Mouse (Mus musculus): ENCODE results near the gene 1700003E16Rik. TPM values are rescaled to one million over a fixed set of nuclear protein-coding genes. Genes with fewer than 3 reads are reported as not detected.

The 1700003E16Rik gene
- polyA plus RNA-seq, 1 experiment from 2014 or later, result 0.64 TPM

DNA sequence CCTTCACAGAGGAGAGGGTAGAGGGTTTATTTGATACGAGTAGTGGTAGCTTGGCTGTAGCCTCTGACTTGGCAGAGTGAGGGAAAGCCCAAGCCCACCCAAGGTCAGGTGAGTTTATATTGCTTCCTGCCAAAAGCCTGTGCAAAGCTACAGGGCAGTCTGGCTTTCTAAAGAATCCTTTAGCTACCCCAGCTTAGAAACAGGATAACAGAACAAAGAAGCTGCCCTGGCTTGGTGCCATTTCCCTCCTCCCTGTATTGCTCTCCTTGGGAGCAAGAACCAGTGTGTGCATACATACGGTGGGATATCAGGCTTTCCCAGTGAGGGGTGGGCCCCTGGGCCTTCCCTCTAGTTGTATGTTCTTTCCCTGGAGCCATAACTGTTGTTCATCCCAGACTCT lies 54.3 kb downstream of the 1700003E16Rik start:
- H3K4me3 ChIP-seq, result no peak overlapping the region
- no peak overlapping the region for H3K9ac ChIP-seq
- no peak overlapping the region for H3K4me2 ChIP-seq
- H3K27me3 ChIP-seq (replicated peaks), result no peaks in the 10 kb centered on the region
- no peak for ATAC-seq (ENCODE audit: extremely low read depth, insufficient number of reproducible peaks, low FRiP score, low TSS enrichment)
- H3K9me3 ChIP-seq, result no peaks in the 10 kb centered on the region
- no peak overlapping the region for H3K27ac ChIP-seq (replicated peaks)
- 30% methylated on average over 2 of the region's 2 CpGs for WGBS
- no peaks in the 10 kb centered on the region for H3K36me3 ChIP-seq
- peaks cover 20% of the 10 kb centered on the region for H3K4me1 ChIP-seq

GRCm38 (mm10) chr6:83211526-83211925 lies 55.3 kb downstream of the 1700003E16Rik start:
- peaks cover 20% of the 10 kb centered on the region for H3K4me1 ChIP-seq
- no peak overlapping the region for H3K4me2 ChIP-seq
- no peaks in the 10 kb centered on the region for H3K9me3 ChIP-seq
- no peak overlapping the region for H3K27ac ChIP-seq (replicated peaks)
- H3K4me3 ChIP-seq, result no peak overlapping the region
- no peaks in the 10 kb centered on the region for H3K27me3 ChIP-seq (replicated peaks)
- no peak overlapping the region for H3K9ac ChIP-seq
- ATAC-seq (ENCODE audit: extremely low read depth, insufficient number of reproducible peaks, low FRiP score, low TSS enrichment), result no peak
- H3K36me3 ChIP-seq, result no peaks in the 10 kb centered on the region
- WGBS, result 20% methylated on average over 5 of the region's 5 CpGs

Other genes starting within 250 kb of the 1700003E16Rik start
- gene Sema4f, start 216.6 kb upstream of the 1700003E16Rik start, polyA plus RNA-seq (2015; fragmentation: Nextera tagmentation; extraction: Ambion mirVana), result 0.52 and 0.78 TPM in 2 replicates
- gene M1ap, start 209.5 kb upstream of the 1700003E16Rik start, polyA plus RNA-seq (2015; fragmentation: Nextera tagmentation; extraction: Ambion mirVana), result 1.5 and 1.7 TPM in 2 replicates
- gene Dok1, start 122.9 kb upstream of the 1700003E16Rik start, polyA plus RNA-seq (2015; fragmentation: Nextera tagmentation; extraction: Ambion mirVana), result 7.6 and 9.3 TPM in 2 replicates
- gene Loxl3, start 122.2 kb upstream of the 1700003E16Rik start, polyA plus RNA-seq (2015; fragmentation: Nextera tagmentation; extraction: Ambion mirVana), result 6.9 and 7.1 TPM in 2 replicates
- 120 and 123 TPM in 2 replicates for gene Aup1, start 101.9 kb upstream of the 1700003E16Rik start, polyA plus RNA-seq (2015; fragmentation: Nextera tagmentation; extraction: Ambion mirVana)
- gene Htra2, start 101.1 kb upstream of the 1700003E16Rik start, polyA plus RNA-seq (2015; fragmentation: Nextera tagmentation; extraction: Ambion mirVana), result 80.2 and 94.2 TPM in 2 replicates
- 0.41 and 0.62 TPM in 2 replicates for gene Dqx1, start 98.6 kb upstream of the 1700003E16Rik start, polyA plus RNA-seq (2015; fragmentation: Nextera tagmentation; extraction: Ambion mirVana)
- 0.23 and 1.0 TPM in 2 replicates for gene Tlx2, start 86.1 kb upstream of the 1700003E16Rik start, polyA plus RNA-seq (2015; fragmentation: Nextera tagmentation; extraction: Ambion mirVana)
- gene Pcgf1, start 78.5 kb upstream of the 1700003E16Rik start, polyA plus RNA-seq (2015; fragmentation: Nextera tagmentation; extraction: Ambion mirVana), result 14.8 and 19.5 TPM in 2 replicates
- gene Lbx2, start 70.0 kb upstream of the 1700003E16Rik start, polyA plus RNA-seq (2015; fragmentation: Nextera tagmentation; extraction: Ambion mirVana), result 0.20 TPM in 1 of 2 replicates, not detected in the other
- 1.5 and 1.7 TPM in 2 replicates for gene Ccdc142, start 54.8 kb upstream of the 1700003E16Rik start, polyA plus RNA-seq (2015; fragmentation: Nextera tagmentation; extraction: Ambion mirVana)
- gene Gm42688, start 54.8 kb upstream of the 1700003E16Rik start, polyA plus RNA-seq (2015; fragmentation: Nextera tagmentation; extraction: Ambion mirVana), result 1.6 TPM in 2 replicates
- gene Mrpl53, start 47.4 kb upstream of the 1700003E16Rik start, polyA plus RNA-seq (2015; fragmentation: Nextera tagmentation; extraction: Ambion mirVana), result 134 and 176 TPM in 2 replicates
- gene Mogs, start 40.9 kb upstream of the 1700003E16Rik start, polyA plus RNA-seq (2015; fragmentation: Nextera tagmentation; extraction: Ambion mirVana), result 18.5 and 22.0 TPM in 2 replicates
- gene Wbp1, start 34.8 kb upstream of the 1700003E16Rik start, polyA plus RNA-seq (2015; fragmentation: Nextera tagmentation; extraction: Ambion mirVana), result 88.8 and 99.2 TPM in 2 replicates
- 8.2 and 8.7 TPM in 2 replicates for gene Ino80b, start 31.0 kb upstream of the 1700003E16Rik start, polyA plus RNA-seq (2015; fragmentation: Nextera tagmentation; extraction: Ambion mirVana)
- 19.5 and 21.6 TPM in 2 replicates for gene Rtkn, start 20.9 kb upstream of the 1700003E16Rik start, polyA plus RNA-seq (2015; fragmentation: Nextera tagmentation; extraction: Ambion mirVana)
- 7.0 and 7.5 TPM in 2 replicates for gene Wdr54, start within 50 bp of the 1700003E16Rik start, polyA plus RNA-seq (2015; fragmentation: Nextera tagmentation; extraction: Ambion mirVana)
- gene Dctn1, start 9.5 kb downstream of the 1700003E16Rik start, polyA plus RNA-seq (2015; fragmentation: Nextera tagmentation; extraction: Ambion mirVana), result 62.3 and 65.9 TPM in 2 replicates
- gene Slc4a5, start 63.4 kb downstream of the 1700003E16Rik start, polyA plus RNA-seq (2015; fragmentation: Nextera tagmentation; extraction: Ambion mirVana), result 0.11 and 0.37 TPM in 2 replicates
- gene Mthfd2, start 169.5 kb downstream of the 1700003E16Rik start, polyA plus RNA-seq (2015; fragmentation: Nextera tagmentation; extraction: Ambion mirVana), result 27.6 and 30.9 TPM in 2 replicates
- gene Mob1a, start 169.6 kb downstream of the 1700003E16Rik start, polyA plus RNA-seq (2015; fragmentation: Nextera tagmentation; extraction: Ambion mirVana), result 30.4 and 30.7 TPM in 2 replicates
- 233 and 264 TPM in 2 replicates for gene Bola3, start 192.7 kb downstream of the 1700003E16Rik start, polyA plus RNA-seq (2015; fragmentation: Nextera tagmentation; extraction: Ambion mirVana)